Comparison of ENCODE assay signal across 24 mouse cellular contexts in genomic region chr6:144336789-144337188, GRCm38 (mm10).
"Had no signal": no experiment of that assay in that cellular context is flagged by ENCODE, and none has a peak within 500 bp of the region (broad histone marks: within the 10 kb centered on the region; RNA-seq: fewer than 3 reads in every experiment).

No protein-coding gene starts in this region.

- H3K4me2 ChIP-seq: kidney, embryonic 15.5 days; limb, embryonic 13.5 days; limb, embryonic 15.5 days; liver, embryonic 12.5 days had no signal

- H3K9ac ChIP-seq: heart, embryonic 12.5 days; hindbrain, embryonic 12.5 days; hindbrain, embryonic 15.5 days; kidney, embryonic 15.5 days; limb, embryonic 13.5 days; limb, embryonic 15.5 days; liver, embryonic 12.5 days; liver, embryonic 14.5 days had no signal

- H3K27ac ChIP-seq: hindbrain, embryonic 12.5 days; hindbrain, embryonic 15.5 days; hindbrain, postnatal 0 days; kidney, embryonic 15.5 days; kidney, postnatal 0 days; limb, embryonic 13.5 days; limb, embryonic 15.5 days; liver, embryonic 12.5 days; liver, embryonic 14.5 days had no signal

- ATAC-seq: hindbrain, postnatal 0 days; intestine, embryonic 16.5 days; liver, embryonic 12.5 days had no signal

- DNase-seq: gastrocnemius, postnatal 14 days; gastrocnemius, postnatal 36 days; heart, adult 18-20 months; heart, postnatal 10 days; heart, postnatal 36 days; kidney, adult 11 months; kidney, adult 2 months; kidney, adult 9 months; kidney, postnatal 14 days; kidney, postnatal 36 days; layer of hippocampus, adult 9-11 months; layer of hippocampus, postnatal 36 days; left cerebral cortex, postnatal 4 days had no signal

- H3K9me3 ChIP-seq: hindbrain, embryonic 12.5 days; hindbrain, embryonic 15.5 days; limb, embryonic 15.5 days had no signal

- H3K27me3 ChIP-seq: heart, embryonic 12.5 days; hindbrain, embryonic 12.5 days; kidney, embryonic 15.5 days; limb, embryonic 13.5 days; limb, embryonic 15.5 days; liver, embryonic 12.5 days had no signal

- H3K4me3 ChIP-seq: heart, embryonic 12.5 days; hindbrain, embryonic 12.5 days; hindbrain, embryonic 15.5 days; kidney, embryonic 15.5 days; limb, embryonic 13.5 days; limb, embryonic 15.5 days; liver, embryonic 12.5 days had no signal

- H3K4me1 ChIP-seq: heart, embryonic 12.5 days; kidney, embryonic 15.5 days; limb, embryonic 13.5 days; limb, embryonic 15.5 days; liver, embryonic 12.5 days had no signal

- H3K36me3 ChIP-seq: heart, embryonic 12.5 days; hindbrain, embryonic 12.5 days; hindbrain, embryonic 15.5 days; kidney, embryonic 15.5 days; limb, embryonic 13.5 days; limb, embryonic 15.5 days; liver, embryonic 12.5 days had no signal
